Mouse (Mus musculus) stomach, postnatal 0 days (tissue): ENCODE results near the gene Kcne1.
A peak's percentile ranks its signal among the peaks of the same experiment; 100 is the strongest.

Experiments used
- CTCF ChIP-seq: IDR thresholded peaks from 2 replicates; pipeline ENCODE4 v1.5.1; 2016; ENCODE audit warnings: antibody characterized with exemption, low read depth, mild to moderate bottlenecking, moderate library complexity
- EP300 ChIP-seq: optimal IDR thresholded peaks from 2 replicates; pipeline ENCODE3; 2016; ENCODE audit warnings: antibody characterized with exemption

- peak; percentile 94 for TF ChIP-seq CTCF
- no peak for TF ChIP-seq EP300
Observed at GRCm38 (mm10) chr16:92336280-92336679, 23.0 kb downstream of the Kcne1 start.
